Mouse (Mus musculus): ENCODE data around the gene Dlgap4. TPM values are rescaled to one million over a fixed set of nuclear protein-coding genes. Genes with fewer than 3 reads are reported as not detected.

The Dlgap4 gene
- polyA plus RNA-seq, 1 experiment from 2014 or later, result 78.6 TPM

DNA sequence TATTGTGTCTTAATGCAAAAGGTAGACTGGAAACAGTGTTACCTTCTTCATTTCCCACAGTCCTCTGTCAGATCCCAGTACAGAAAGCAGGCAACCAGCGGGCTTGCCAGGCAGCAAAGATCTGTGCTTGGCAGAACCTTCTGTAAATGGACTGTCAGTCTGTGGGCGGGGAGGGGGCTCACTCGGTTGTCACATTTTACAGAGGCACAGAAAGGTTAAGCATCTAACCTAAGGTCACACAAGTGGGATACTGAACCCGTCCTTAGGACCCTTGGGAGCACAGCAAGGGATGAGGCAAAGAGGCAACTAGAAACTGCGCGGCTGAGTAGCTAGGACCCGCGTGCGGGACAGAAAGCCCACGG, 106.8 kb downstream of the Dlgap4 start:
- H3K4me1 ChIP-seq (ENCODE audit: control insufficient read depth, insufficient read depth, low read length), result peaks cover 47% of the 10 kb centered on the region
- no peak for ATAC-seq (ENCODE audit: low FRiP score, low TSS enrichment)
- whole genome bisulfite sequencing, result 3% methylated on average over 10 of the region's 10 CpGs

DNA sequence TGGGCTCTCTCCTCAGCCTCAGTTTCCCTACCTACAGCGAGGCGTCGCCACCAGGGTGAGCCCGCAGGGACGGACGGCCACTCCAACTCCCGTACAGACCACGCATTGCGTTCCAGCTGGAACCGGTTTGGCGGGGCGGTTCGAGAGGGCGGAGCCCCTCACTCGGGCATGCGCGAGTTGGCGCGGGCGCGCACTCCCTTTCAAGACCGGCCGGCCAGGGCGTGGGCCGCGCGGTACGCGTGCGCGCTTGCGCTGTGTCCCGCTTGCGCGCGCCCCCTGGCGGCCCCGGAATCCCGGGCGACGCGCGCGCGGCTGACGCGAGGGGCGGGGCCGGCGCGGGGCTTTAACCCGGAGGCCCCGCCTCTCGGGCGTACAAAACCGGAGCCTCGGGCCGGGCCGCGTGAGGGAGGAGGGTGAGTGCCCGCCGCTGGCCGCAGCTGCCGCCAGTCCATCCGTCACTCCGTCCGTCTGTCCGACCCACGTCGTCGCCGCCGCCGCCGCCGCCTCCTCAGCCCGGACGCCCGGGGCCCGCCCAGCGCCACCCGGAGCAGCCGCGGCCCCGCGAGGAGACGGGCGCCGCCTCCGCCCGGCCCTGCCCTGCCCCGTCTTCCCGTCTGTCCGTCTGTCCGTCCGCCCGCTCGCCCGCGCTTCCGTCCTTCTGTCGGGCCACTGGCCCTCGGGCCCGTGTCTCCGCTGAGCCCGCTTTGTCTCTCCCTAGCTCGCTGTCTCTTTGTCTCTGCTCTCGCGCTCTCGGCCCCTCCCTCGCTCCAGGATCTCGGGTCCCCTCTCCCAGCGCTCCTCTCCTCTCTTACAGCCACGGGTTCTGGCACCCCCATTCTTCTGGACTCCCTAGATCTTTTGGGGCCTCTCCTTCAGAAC, 107.4 kb downstream of the Dlgap4 start:
- peak overlapping the region; percentile 95 for H3K9ac ChIP-seq (ENCODE audit: low read depth, low read length)
- H3K27me3 ChIP-seq (ENCODE audit: control insufficient read depth, insufficient read depth, low read length), result no peaks in the 10 kb centered on the region
- peak; percentile 91 for ATAC-seq (ENCODE audit: low FRiP score, low TSS enrichment)
- H3K4me3 ChIP-seq (ENCODE audit: low read length), result peak overlapping the region; percentile 95
- H3K27ac ChIP-seq (ENCODE audit: low read depth, low read length), result peak overlapping the region; percentile 71
- peaks cover 54% of the 10 kb centered on the region for H3K4me1 ChIP-seq (ENCODE audit: control insufficient read depth, insufficient read depth, low read length)
- no peaks in the 10 kb centered on the region for H3K36me3 ChIP-seq (ENCODE audit: control insufficient read depth, insufficient read depth, low read length)
- H3K9me3 ChIP-seq (ENCODE audit: control insufficient read depth, low read length), result no peaks in the 10 kb centered on the region
- under 1% methylated on average over 83 of the region's 114 CpGs for whole genome bisulfite sequencing
- peak overlapping the region; percentile 88 for H3K4me2 ChIP-seq (replicated peaks; ENCODE audit: low read depth, low read length)

More for the DNA sequence above, 106.8 kb downstream of the Dlgap4 start:
- Histone ChIP-seq H3K9me3 (ENCODE audit: control insufficient read depth, low read length) (no peaks in the 10 kb centered on the region), H3K4me3 (ENCODE audit: low read length) (peak overlapping the region; percentile 95), H3K27ac (ENCODE audit: low read depth, low read length) (peak overlapping the region; percentile 60; the same call in 1 of the 2 replicates), H3K36me3 (ENCODE audit: control insufficient read depth, insufficient read depth, low read length) (no peaks in the 10 kb centered on the region), H3K27me3 (ENCODE audit: control insufficient read depth, insufficient read depth, low read length) (no peaks in the 10 kb centered on the region), H3K9ac (ENCODE audit: low read depth, low read length) (peak overlapping the region; percentile 95), H3K4me2 (replicated peaks; ENCODE audit: low read depth, low read length) (peak overlapping the region; percentile 88)

DNA sequence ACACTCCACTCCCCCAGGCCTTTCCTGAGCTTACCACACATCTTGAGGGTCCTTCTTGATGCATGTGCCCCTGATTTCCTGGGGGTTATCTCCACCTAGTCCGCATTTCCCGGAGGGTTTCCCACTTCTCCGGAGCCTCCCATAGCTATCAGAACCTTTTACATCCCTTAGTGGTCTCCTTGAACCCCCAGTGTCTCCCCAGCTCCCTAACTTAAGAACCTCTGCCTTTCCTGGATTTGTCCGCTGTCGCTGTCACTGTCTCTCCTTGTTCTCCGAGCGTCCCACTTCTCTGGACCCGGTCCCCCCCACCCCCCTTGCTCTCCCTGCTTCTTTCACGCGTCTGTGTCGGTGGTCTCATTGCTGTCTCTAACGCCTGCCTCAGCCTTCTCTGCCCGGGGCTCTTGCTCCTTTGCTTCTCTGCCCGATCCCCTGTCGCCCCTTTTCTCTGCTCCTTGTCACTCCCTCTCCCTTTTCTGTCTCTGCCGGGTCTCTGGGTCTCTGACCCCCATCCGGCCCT, 108.1 kb downstream of the Dlgap4 start:
- WGBS, result 0% methylated on average over 17 of the region's 17 CpGs
- Histone ChIP-seq H3K9ac (ENCODE audit: low read depth, low read length) (peak overlapping the region; percentile 95), H3K36me3 (ENCODE audit: control insufficient read depth, insufficient read depth, low read length) (no peaks in the 10 kb centered on the region), H3K4me3 (ENCODE audit: low read length) (peak overlapping the region; percentile 95), H3K4me2 (replicated peaks; ENCODE audit: low read depth, low read length) (peak overlapping the region; percentile 88), H3K9me3 (ENCODE audit: control insufficient read depth, low read length) (no peaks in the 10 kb centered on the region), H3K27me3 (ENCODE audit: control insufficient read depth, insufficient read depth, low read length) (no peaks in the 10 kb centered on the region), H3K4me1 (ENCODE audit: control insufficient read depth, insufficient read depth, low read length) (peaks cover 60% of the 10 kb centered on the region), H3K27ac (ENCODE audit: low read depth, low read length) (peak overlapping the region; percentile 71)
- ATAC-seq (ENCODE audit: low FRiP score, low TSS enrichment), result no peak

DNA sequence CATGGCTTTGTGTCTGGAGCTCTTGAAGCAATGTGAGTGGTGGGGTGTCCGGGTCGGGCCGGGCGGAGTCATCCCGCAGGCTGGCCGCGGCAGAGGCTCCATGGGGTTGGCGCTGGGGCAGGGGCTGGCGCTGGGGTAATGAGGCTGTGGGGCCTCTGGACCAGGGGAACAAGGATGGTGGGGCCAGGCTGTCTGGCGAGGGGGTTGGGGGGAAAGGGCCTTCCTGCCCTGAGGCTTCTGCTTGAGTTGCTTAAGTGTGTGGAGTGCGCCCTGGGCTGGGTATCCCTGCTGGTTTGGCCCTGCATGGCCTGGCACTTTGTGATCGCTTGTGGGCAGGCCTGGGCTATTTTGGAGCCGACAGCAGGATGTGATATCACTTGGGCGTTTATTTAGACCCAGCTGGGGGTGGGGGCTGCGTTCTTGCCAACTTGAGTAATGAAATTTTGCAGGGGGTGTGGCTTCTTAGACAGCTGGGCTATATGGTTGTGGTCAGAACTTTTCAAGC, 108.6 kb downstream of the Dlgap4 start:
- no peaks in the 10 kb centered on the region for H3K36me3 ChIP-seq (ENCODE audit: control insufficient read depth, insufficient read depth, low read length)
- H3K27me3 ChIP-seq (ENCODE audit: control insufficient read depth, insufficient read depth, low read length), result no peaks in the 10 kb centered on the region
- H3K27ac ChIP-seq (ENCODE audit: low read depth, low read length), result peak overlapping the region; percentile 55; the same call in 1 of the 2 replicates
- WGBS, result under 1% methylated on average over 15 of the region's 15 CpGs
- no peaks in the 10 kb centered on the region for H3K9me3 ChIP-seq (ENCODE audit: control insufficient read depth, low read length)
- H3K4me2 ChIP-seq (replicated peaks; ENCODE audit: low read depth, low read length), result peak overlapping the region; percentile 88
- H3K4me1 ChIP-seq (ENCODE audit: control insufficient read depth, insufficient read depth, low read length), result peaks cover 63% of the 10 kb centered on the region
- H3K4me3 ChIP-seq (ENCODE audit: low read length), result peak overlapping the region; percentile 95
- peak overlapping the region; percentile 95 for H3K9ac ChIP-seq (ENCODE audit: low read depth, low read length)
- no peak; the same call in 1 of the 2 replicates for ATAC-seq (ENCODE audit: low FRiP score, low TSS enrichment)

DNA sequence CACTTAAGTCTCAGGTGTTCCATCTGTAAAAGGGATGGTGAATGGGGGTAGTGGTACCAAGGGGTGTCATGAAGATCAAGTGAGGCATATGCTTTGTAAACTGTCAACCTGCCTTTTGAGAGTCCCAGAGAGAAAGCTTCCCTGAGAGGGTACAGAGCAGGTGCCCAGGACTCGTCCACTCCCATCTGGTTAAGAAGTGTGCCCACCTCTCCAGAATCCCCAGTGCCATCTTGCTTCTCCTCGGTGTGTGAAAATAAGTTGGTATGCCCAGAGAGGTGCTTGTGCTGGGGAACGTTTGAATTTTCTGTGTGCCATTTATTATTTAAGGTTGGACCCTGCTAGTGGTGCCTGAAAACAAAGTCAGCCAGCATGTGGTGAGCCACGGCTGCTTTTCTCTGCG, 109.2 kb downstream of the Dlgap4 start:
- Histone ChIP-seq H3K36me3 (ENCODE audit: control insufficient read depth, insufficient read depth, low read length) (no peaks in the 10 kb centered on the region), H3K27ac (ENCODE audit: low read depth, low read length) (no peak overlapping the region), H3K9me3 (ENCODE audit: control insufficient read depth, low read length) (no peaks in the 10 kb centered on the region), H3K4me2 (replicated peaks; ENCODE audit: low read depth, low read length) (peak overlapping the region; percentile 88), H3K9ac (ENCODE audit: low read depth, low read length) (no peak overlapping the region), H3K4me1 (ENCODE audit: control insufficient read depth, insufficient read depth, low read length) (peaks cover 59% of the 10 kb centered on the region), H3K4me3 (ENCODE audit: low read length) (peak overlapping the region; percentile 95), H3K27me3 (ENCODE audit: control insufficient read depth, insufficient read depth, low read length) (no peaks in the 10 kb centered on the region)
- ATAC-seq (ENCODE audit: low FRiP score, low TSS enrichment), result no peak
- 58% methylated on average over 5 of the region's 5 CpGs for WGBS

DNA sequence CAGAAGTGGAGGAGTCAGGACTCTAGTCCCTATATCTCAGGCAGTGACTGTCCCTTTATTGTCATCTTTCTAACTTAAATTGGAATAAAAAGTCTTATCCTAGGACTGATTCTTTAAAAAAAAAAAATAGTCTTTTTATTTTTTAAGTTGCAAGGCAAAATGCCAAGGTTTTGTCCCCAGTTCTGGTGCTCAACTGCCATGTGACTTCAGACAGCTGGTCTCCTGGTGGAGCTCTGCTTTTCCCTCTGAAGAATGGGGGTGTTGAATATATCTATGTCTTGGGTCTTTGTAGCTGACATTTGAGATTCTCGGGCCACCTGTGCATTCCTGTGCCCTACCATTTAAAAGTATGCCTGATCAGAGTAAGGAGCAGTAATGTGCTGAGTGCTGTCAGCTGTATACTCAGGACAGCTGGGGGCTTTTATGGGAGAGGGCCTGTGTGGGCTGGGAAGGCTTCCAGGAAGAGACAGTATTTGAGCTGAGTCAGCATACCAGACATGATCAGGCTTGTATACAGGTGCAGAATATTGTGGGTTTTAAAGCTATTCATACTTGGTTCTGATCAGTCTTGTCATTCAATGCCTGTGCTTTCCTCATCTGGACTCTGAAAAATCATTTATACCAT, 110.5 kb downstream of the Dlgap4 start:
- H3K4me1 ChIP-seq (ENCODE audit: control insufficient read depth, insufficient read depth, low read length), result peaks cover 48% of the 10 kb centered on the region
- H3K27me3 ChIP-seq (ENCODE audit: control insufficient read depth, insufficient read depth, low read length), result no peaks in the 10 kb centered on the region
- H3K9ac ChIP-seq (ENCODE audit: low read depth, low read length), result no peak overlapping the region
- no peak overlapping the region for H3K4me2 ChIP-seq (replicated peaks; ENCODE audit: low read depth, low read length)
- no peak for ATAC-seq (ENCODE audit: low FRiP score, low TSS enrichment)
- no peaks in the 10 kb centered on the region for H3K36me3 ChIP-seq (ENCODE audit: control insufficient read depth, insufficient read depth, low read length)
- H3K9me3 ChIP-seq (ENCODE audit: control insufficient read depth, low read length), result no peaks in the 10 kb centered on the region
- no peak overlapping the region for H3K27ac ChIP-seq (ENCODE audit: low read depth, low read length)
- 50% methylated on average over 1 of the region's 1 CpGs for WGBS
- no peak overlapping the region for H3K4me3 ChIP-seq (ENCODE audit: low read length)

DNA sequence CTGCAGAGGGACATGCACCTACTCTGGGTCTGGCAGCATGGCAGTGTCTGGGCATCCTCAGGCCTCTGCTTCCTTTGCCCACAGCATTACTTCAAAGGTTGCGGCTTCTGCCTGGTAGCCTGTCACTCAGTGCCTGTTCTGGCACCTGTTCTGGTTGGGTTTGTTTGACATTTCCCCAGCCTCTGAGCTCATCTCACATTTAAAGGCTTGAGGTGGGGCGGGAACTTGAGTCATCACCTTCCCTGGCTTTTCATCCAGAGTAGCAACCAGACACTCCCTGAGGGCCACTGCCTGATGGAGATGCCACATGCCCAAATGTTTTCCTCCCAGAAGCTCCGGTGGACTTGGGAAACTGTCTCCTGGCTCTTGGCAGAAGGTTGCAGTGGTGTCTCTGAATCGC, 111.4 kb downstream of the Dlgap4 start:
- Histone ChIP-seq H3K9ac (ENCODE audit: low read depth, low read length) (no peak overlapping the region), H3K4me3 (ENCODE audit: low read length) (no peak overlapping the region), H3K9me3 (ENCODE audit: control insufficient read depth, low read length) (no peaks in the 10 kb centered on the region), H3K36me3 (ENCODE audit: control insufficient read depth, insufficient read depth, low read length) (no peaks in the 10 kb centered on the region), H3K27ac (ENCODE audit: low read depth, low read length) (no peak overlapping the region), H3K27me3 (ENCODE audit: control insufficient read depth, insufficient read depth, low read length) (no peaks in the 10 kb centered on the region), H3K4me2 (replicated peaks; ENCODE audit: low read depth, low read length) (no peak overlapping the region), H3K4me1 (ENCODE audit: control insufficient read depth, insufficient read depth, low read length) (peaks cover 44% of the 10 kb centered on the region)
- WGBS, result 76% methylated on average over 4 of the region's 4 CpGs
- ATAC-seq (ENCODE audit: low FRiP score, low TSS enrichment), result no peak

DNA sequence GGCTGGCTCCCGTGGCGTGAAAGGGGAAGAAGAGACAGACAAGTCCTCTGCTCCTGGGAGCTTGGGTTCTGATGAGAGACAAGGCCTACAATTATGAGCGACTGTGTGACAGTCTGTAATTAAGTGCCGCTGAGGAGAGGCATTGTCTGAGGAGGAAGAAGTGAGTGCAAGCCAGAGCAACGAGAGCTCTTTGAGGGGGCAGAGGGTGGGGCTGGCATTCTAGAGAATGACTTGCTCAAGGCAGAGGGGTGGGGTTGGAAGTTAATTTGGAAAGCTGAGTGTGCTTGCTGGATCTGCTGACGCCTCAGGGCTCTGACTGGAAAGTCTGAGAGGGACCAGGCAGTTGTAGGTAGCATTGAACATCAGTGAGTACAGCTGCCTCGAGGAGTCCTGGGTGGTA, 112.8 kb downstream of the Dlgap4 start:
- no peaks in the 10 kb centered on the region for H3K27me3 ChIP-seq (ENCODE audit: control insufficient read depth, insufficient read depth, low read length)
- H3K4me1 ChIP-seq (ENCODE audit: control insufficient read depth, insufficient read depth, low read length), result peaks cover 41% of the 10 kb centered on the region
- no peak overlapping the region for H3K4me3 ChIP-seq (ENCODE audit: low read length)
- no peak for ATAC-seq (ENCODE audit: low FRiP score, low TSS enrichment)
- H3K27ac ChIP-seq (ENCODE audit: low read depth, low read length), result peak overlapping the region; percentile 30; the same call in 1 of the 2 replicates
- no peaks in the 10 kb centered on the region for H3K9me3 ChIP-seq (ENCODE audit: control insufficient read depth, low read length)
- H3K4me2 ChIP-seq (replicated peaks; ENCODE audit: low read depth, low read length), result no peak overlapping the region
- no peaks in the 10 kb centered on the region for H3K36me3 ChIP-seq (ENCODE audit: control insufficient read depth, insufficient read depth, low read length)
- WGBS, result 26% methylated on average over 7 of the region's 7 CpGs
- 0 out of 2 replicates have a peak overlapping the region, but pooled peaks have one; percentile 7 for H3K9ac ChIP-seq (ENCODE audit: low read depth, low read length)
